Mouse (Mus musculus) heart, adult 18-20 months (tissue): Measurements from ENCODE around the gene Serpina1d. TPM values are rescaled to one million over a fixed set of nuclear protein-coding genes. Genes with fewer than 3 reads are reported as not detected.
"Not testable (repeated sequence)": the region's sequence is repeated elsewhere in the genome, so short reads cannot be mapped to it uniquely, and the experiment has no call there.

Experiments
- DNase-seq, 2 experiments: peaks; one replicate each; pipeline ENCODE4 v3.0.0; 2021 to 2022; ENCODE audit warnings: mixed read lengths in 1 of 2
- long read RNA-seq, 2 experiments: library from polyadenylated mRNA; stranded (forward); transcript quantifications; one replicate each; pipeline ENCODE4 v2.0.0; 2021
- total RNA-seq, 2 experiments: library from RNA; stranded (reverse); gene quantifications; 2 replicates each; pipeline ENCODE4 v1.2.3; 2021

The Serpina1d gene
- total RNA-seq: under 1 TPM; 0.30 to 0.75 TPM
- long read RNA-seq, experiment 1: 0 reads
- long read RNA-seq, experiment 2: 0 reads

DNA sequence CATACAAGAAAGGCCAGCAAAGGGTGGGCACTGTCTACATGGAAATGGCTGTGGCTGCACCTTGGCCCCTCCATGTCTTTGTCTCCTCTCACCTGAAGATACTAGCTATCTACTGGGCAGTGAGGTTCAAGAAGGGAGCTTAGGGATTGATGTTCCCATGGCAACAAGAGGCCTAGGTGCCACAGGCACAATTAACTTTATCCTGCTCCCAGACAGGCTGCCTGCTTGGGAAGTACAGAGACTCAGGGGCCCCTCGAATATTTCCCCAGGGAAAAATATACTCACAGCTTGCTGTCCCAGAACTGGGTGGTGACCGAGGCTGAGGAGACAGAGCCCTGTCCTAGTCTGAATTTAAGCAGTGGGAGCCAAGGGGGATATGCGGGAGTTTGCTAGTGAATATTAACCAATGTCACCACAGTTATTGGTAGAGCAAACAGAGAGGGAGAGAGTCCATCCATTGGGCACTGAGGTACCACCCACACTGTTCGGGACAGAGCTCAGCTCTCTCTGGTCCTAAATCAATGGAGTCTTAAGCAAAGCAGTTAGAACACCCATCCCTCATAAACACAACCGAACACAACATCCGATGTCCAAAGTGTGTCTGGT, at the start of gene Serpina1d:
Gene Serpina1d, minus strand, starts transcription at position 347 of the 606 bp plus-strand sequence.
- not testable (repeated sequence) for DNase-seq

DNA sequence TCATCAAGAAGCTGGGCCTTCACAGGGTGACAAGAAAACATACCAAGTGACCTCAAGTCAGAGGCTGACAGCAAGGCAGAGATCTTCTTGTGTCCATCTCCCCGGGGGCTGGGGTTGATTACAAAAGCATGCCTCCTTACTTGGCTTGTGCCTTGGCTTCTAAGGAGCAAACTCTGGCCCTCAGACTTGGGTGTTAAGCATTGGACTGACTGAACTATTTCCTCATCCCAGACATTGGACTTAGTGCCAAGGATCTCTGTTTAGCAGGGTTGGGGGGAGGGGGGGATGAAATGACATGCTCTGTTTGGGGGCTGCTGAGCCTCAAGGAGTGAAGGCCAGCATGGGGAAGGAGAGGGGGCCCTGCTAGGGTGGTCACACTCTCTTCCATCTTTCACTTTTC, 2.8 kb downstream of the Serpina1d start:
- DNase-seq: peak; percentile 8 to 14

DNA sequence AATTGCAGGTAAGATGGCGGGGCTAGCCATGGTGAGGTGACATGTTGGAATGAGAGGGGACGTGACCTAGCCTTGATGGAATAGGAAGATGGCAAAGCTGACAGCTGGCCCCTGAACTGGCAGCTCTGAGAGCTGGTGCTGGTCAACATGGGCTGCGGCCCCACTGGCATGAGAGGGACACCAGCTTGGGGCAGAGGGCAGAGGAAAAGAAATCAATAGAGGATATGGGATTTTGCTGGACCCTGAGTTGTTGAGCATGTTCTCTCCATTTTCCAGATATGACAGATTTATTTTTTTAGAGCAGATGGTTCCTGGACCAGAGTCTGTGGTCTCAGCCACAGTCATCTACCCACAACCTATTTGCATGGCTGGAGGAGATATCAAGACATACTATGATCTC, 10.3 kb downstream of the Serpina1d start:
- not testable (repeated sequence) for DNase-seq

DNA sequence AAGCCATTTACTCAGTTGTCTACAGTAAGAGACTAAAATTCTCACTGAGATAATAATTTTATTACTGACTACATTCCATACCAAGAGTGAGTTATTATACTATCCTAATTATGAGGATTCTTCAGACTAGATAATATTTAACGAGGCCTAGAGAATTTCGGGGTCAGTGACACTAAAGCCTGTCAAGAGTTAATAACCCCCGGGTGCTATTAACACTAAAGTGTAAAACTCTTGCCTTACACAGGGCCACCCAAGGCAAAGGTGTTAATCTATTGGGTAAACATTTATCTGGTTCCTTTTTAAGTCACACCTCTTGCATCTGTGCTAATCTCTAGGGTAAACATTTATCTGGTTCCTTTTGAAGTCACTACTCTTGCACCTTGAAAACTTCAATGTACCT, 13.1 kb downstream of the Serpina1d start:
- not testable (repeated sequence) for DNase-seq

DNA sequence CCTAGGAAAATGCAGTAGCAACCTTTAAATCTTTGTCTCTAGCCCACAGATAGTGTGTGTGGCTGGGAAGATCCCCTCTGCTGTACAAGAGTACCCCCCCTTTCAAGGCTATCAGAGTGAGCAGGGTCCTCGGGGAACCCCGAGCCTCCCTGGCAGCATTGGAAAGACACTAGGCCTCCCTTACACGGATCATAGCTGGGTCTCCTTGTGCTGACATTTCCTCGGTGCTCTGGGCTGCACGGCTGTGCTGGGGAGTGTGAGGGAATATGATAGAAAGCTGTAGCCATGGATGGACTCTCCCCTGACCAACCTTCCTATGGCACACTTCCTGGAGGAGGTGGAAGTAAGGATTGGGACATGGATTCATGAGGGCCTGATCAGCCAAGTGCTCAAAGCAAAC, 27.4 kb downstream of the Serpina1d start:
- not testable (repeated sequence) for DNase-seq

GRCm38 (mm10) chr12:103737791-103738580, 35.4 kb downstream of the Serpina1d start:
- not testable (repeated sequence) for DNase-seq

DNA sequence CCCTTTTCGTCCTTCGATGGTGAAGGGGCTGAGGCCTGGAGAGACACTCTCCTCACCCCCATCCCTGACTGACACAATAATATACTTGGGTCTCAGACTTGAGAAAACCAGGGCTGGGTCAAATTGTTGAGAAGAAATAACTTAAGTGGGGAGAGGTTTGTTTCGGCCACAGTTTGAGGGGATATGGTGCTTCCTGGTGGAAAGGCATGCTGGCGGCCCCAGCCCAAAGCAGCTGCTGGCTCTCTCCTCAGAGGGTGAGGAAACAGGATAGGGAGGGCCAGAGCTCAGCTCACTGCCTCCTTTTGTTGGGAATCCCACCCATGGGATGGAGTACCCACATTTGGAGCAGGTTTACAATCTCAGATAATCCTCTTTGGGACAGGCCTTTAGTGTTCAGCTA, 37.8 kb downstream of the Serpina1d start:
- peak; percentile 2 to 7 for DNase-seq

DNA sequence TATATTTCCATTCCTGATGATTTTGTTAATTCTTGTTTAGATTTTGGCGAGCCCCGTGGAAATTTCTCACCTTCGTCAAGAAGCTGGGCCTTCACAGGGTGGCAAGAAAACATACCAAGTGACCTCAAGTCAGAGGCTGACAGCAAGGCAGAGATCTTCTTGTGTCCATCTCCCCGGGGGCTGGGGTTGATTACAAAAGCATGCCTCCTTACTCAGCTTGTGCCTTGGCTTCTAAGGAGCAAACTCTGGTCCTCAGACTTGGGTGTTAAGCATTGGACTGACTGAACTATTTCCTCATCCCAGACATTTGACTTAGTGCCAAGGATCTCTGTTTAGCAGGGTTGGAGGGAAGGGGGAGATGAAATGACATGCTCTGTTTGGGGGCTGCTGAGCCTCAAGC, 38.3 kb downstream of the Serpina1d start:
- peak; percentile 10 to 11 for DNase-seq

Other genes starting within 250 kb of the Serpina1d start
- gene Ppp4r4, start 241.3 kb downstream of the Serpina1d start, total RNA-seq: under 1 TPM; 0.31 to 0.32 TPM
- under 1 TPM in 1 of 2 experiments, not detected in 1; 0.26 TPM for gene Serpina10, start 142.1 kb downstream of the Serpina1d start, total RNA-seq
- gene Serpina6, start 116.4 kb downstream of the Serpina1d start, total RNA-seq: not detected
- gene Serpina16, start 97.5 kb downstream of the Serpina1d start, total RNA-seq: not detected
- gene Serpina1f, start 78.1 kb downstream of the Serpina1d start, total RNA-seq: not detected
- gene Serpina1b, start 56.8 kb upstream of the Serpina1d start, total RNA-seq: 1 to 10 TPM in 1 of 2 experiments, under 1 TPM in 1; 0.94 to 2.0 TPM
- gene Serpina1a, start 90.0 kb upstream of the Serpina1d start, total RNA-seq: not detected
- gene Serpina1c, start 131.3 kb upstream of the Serpina1d start, total RNA-seq: not detected
- gene Serpina1e, start 185.4 kb upstream of the Serpina1d start, total RNA-seq: 1 to 10 TPM in 1 of 2 experiments, under 1 TPM in 1; 0.30 to 1.4 TPM
- gene Serpina11, start 216.4 kb upstream of the Serpina1d start, total RNA-seq: not detected
- under 1 TPM in 1 of 2 experiments, not detected in 1; 0.10 TPM for gene Serpina9, start 240.2 kb upstream of the Serpina1d start, total RNA-seq